Mouse (Mus musculus): ENCODE results near the gene Pidd1.
A peak's percentile ranks its signal among the peaks of the same experiment; 100 is the strongest.
"Not testable (repeated sequence)": the region's sequence is repeated elsewhere in the genome, so short reads cannot be mapped to it uniquely, and the experiment has no call there.

The Pidd1 gene

GRCm38 (mm10) chr7:141413809-141414584, 29.8 kb downstream of the Pidd1 start, which contains the start of gene Gatd1:
Gene Gatd1 (minus strand): TSS chr7:141414136.
- peak; percentile 99 to 100 for DNase-seq

GRCm38 (mm10) chr7:141413331-141413730, 30.5 kb downstream of the Pidd1 start:
- DNase-seq = peak; percentile 40 to 46

GRCm38 (mm10) chr7:141411667-141412066, 32.2 kb downstream of the Pidd1 start:
- no peak for DNase-seq

GRCm38 (mm10) chr7:141410631-141411030, 33.2 kb downstream of the Pidd1 start:
- peak; percentile 11 to 27 for DNase-seq

GRCm38 (mm10) chr7:141408833-141409232, 35.0 kb downstream of the Pidd1 start:
- peak; percentile 95 to 97 for DNase-seq

GRCm38 (mm10) chr7:141407670-141408069, 36.2 kb downstream of the Pidd1 start:
- not testable (repeated sequence) for DNase-seq

- no peak for DNase-seq
Observed at GRCm38 (mm10) chr7:141405466-141405865, 38.4 kb downstream of the Pidd1 start.

- peak; percentile 59 to 63 for DNase-seq
Observed at GRCm38 (mm10) chr7:141403305-141403704, 40.5 kb downstream of the Pidd1 start.

- no peak for DNase-seq
Observed at GRCm38 (mm10) chr7:141395348-141395747, 48.5 kb downstream of the Pidd1 start.

- DNase-seq = peak; percentile 47 to 66
Observed at GRCm38 (mm10) chr7:141394771-141395170, 49.1 kb downstream of the Pidd1 start.

- DNase-seq = no peak
Observed at GRCm38 (mm10) chr7:141394158-141394557, 49.7 kb downstream of the Pidd1 start.

- DNase-seq = no peak
Observed at GRCm38 (mm10) chr7:141392552-141393222, 51.1 kb downstream of the Pidd1 start.

GRCm38 (mm10) chr7:141391625-141392551, 51.9 kb downstream of the Pidd1 start, which contains the start of gene Taldo1:
Gene Taldo1 (plus strand): TSS chr7:141392199.
- peak; percentile 96 to 98 for DNase-seq

GRCm38 (mm10) chr7:141390326-141391259, 53.2 kb downstream of the Pidd1 start:
- DNase-seq = no peak

GRCm38 (mm10) chr7:141388487-141389109, 55.2 kb downstream of the Pidd1 start:
- no peak for DNase-seq
